Comparison of ENCODE assay signal across 8 mouse cellular contexts in genomic region chr10:111419375-111420194, GRCm38 (mm10). TPM values are rescaled to one million over a fixed set of nuclear protein-coding genes. Genes with fewer than 3 reads are reported as not detected.
DNase-seq lines count a peak whose midpoint lies in the region; ATAC-seq and TF ChIP-seq lines count a peak whose summit lies in the region.

No protein-coding gene starts in this region.

- peak overlapping the region; percentile 22 for H3K4me3 ChIP-seq in hindbrain, embryonic 14.5 days (replicated peaks; ENCODE audit: low read length)
- no peak overlapping the region for H3K4me3 ChIP-seq in liver, postnatal 0 days (ENCODE audit: low read depth, low read length)

- intact Hi-C loops in left cerebral cortex, postnatal 14 days (cut with DNase I), result no loop called here
- intact Hi-C loops in gastrocnemius, postnatal 36 days (cut with DNase I), result no loop called here

- TF ChIP-seq EP300 in liver, postnatal 0 days (IDR thresholded peaks at IDR 0.05; ENCODE audit: low read depth), result no peak

- peak overlapping the region; percentile 54 for H3K4me2 ChIP-seq in hindbrain, embryonic 14.5 days (replicated peaks)
- peak overlapping the region; percentile 57 for H3K4me2 ChIP-seq in liver, postnatal 0 days (ENCODE audit: low read depth, low read length)

- H3K4me1 ChIP-seq in hindbrain, embryonic 14.5 days (replicated peaks; ENCODE audit: control insufficient read depth, insufficient read depth, low read length), result peaks cover 9% of the 10 kb centered on the region
- peaks cover 6% of the 10 kb centered on the region; the same call in 1 of the 2 replicates for H3K4me1 ChIP-seq in liver, postnatal 0 days (ENCODE audit: insufficient read depth)

- peak overlapping the region; percentile 32; the same call in 1 of the 2 replicates for H3K27ac ChIP-seq in hindbrain, embryonic 14.5 days
- no peak overlapping the region for H3K27ac ChIP-seq in liver, postnatal 0 days (ENCODE audit: low read depth)

- no peak for TF ChIP-seq CTCF in liver, postnatal 0 days (IDR thresholded peaks at IDR 0.05; ENCODE audit: low read depth)

- peak; percentile 22 to 23 for DNase-seq in left cerebral cortex, postnatal 14 days (ENCODE audit: low spot score in 2 of 2)
- no peak for DNase-seq in left cerebral cortex, adult 11 months (ENCODE audit: low spot score)
- DNase-seq in embryo, embryonic 11 days, result peak; percentile 16
- DNase-seq in hindbrain, embryonic 14.5 days (ENCODE audit: low spot score), result peak; percentile 40
- no peak for DNase-seq in liver, postnatal 0 days
- no peak for DNase-seq in gastrocnemius, postnatal 36 days
- DNase-seq in spleen, postnatal 4 days (ENCODE audit: low spot score in 2 of 2), result no peak
- DNase-seq in gastrocnemius, adult 18-20 months (ENCODE audit: low spot score), result no peak

- no peaks in the 10 kb centered on the region for H3K27me3 ChIP-seq in hindbrain, embryonic 14.5 days (ENCODE audit: control insufficient read depth, insufficient read depth, low read length)
- H3K27me3 ChIP-seq in liver, postnatal 0 days (ENCODE audit: insufficient read depth, low read length), result no peaks in the 10 kb centered on the region

- H3K9ac ChIP-seq in hindbrain, embryonic 14.5 days, result peak overlapping the region; percentile 31
- H3K9ac ChIP-seq in liver, postnatal 0 days (replicated peaks), result no peak overlapping the region

- no peaks in the 10 kb centered on the region for H3K36me3 ChIP-seq in hindbrain, embryonic 14.5 days (replicated peaks; ENCODE audit: control insufficient read depth, insufficient read depth)
- no peaks in the 10 kb centered on the region for H3K36me3 ChIP-seq in liver, postnatal 0 days (replicated peaks; ENCODE audit: insufficient read depth, low read length)

- no peak for ATAC-seq in hindbrain, embryonic 14.5 days (ENCODE audit: low FRiP score)
- no peak for ATAC-seq in liver, postnatal 0 days

- 28% methylated on average over 23 of the region's 23 CpGs for WGBS in hindbrain, embryonic 14.5 days
- 37% methylated on average over 23 of the region's 23 CpGs for WGBS in liver, postnatal 0 days (ENCODE audit: insufficient replicate concordance)

- no peaks in the 10 kb centered on the region for H3K9me3 ChIP-seq in hindbrain, embryonic 14.5 days (ENCODE audit: control insufficient read depth, low read length)
- H3K9me3 ChIP-seq in liver, postnatal 0 days (ENCODE audit: low read length), result no peaks in the 10 kb centered on the region

RNA-seq across cellular contexts. Expression of gene Nap1l1, which starts 53.4 kb away (rescaled TPM):
- 100 to 1,000 TPM; 222 to 226 TPM for total RNA-seq in left cerebral cortex, postnatal 14 days (2021)
- polyA plus RNA-seq in hindbrain, embryonic 14.5 days (2014; fragmentation: Nextera tagmentation; extraction: Ambion mirVana), result 178 and 185 TPM in 2 replicates
- polyA plus RNA-seq in liver, postnatal 0 days (2015; fragmentation: Nextera tagmentation; extraction: Ambion mirVana), result 69.9 and 73.7 TPM in 2 replicates
- 10 to 100 TPM; 47.7 to 54.7 TPM for total RNA-seq in gastrocnemius, postnatal 36 days (2021)
- total RNA-seq in gastrocnemius, adult 18-20 months (2021), result 10 to 100 TPM; 63.4 to 69.3 TPM

Comparison
In these comparisons a context has a peak if more than half of its experiments do, and no peak if none do; other contexts are left out.
1. DNase-seq: peak in left cerebral cortex, postnatal 14 days (2 of 2), embryo, embryonic 11 days (single experiment) and hindbrain, embryonic 14.5 days (single experiment); none in left cerebral cortex, adult 11 months (single experiment), liver, postnatal 0 days (single experiment), gastrocnemius, postnatal 36 days (0 of 2), spleen, postnatal 4 days (0 of 2) and gastrocnemius, adult 18-20 months (single experiment).